Mouse (Mus musculus): ENCODE data around the gene Psme1. TPM values are rescaled to one million over a fixed set of nuclear protein-coding genes. Genes with fewer than 3 reads are reported as not detected.
A peak's percentile ranks its signal among the peaks of the same experiment; 100 is the strongest.

The Psme1 gene
- total RNA-seq, 1 experiment, result 32.8 TPM

- in situ Hi-C loops (cut with MboI; ENCODE audit: low sequenced_read_pairs in 2 of 2, unreplicated experiment in 2 of 2), result no loop called here
- peak overlapping the region; percentile 56 to 59 for H3K4me3 ChIP-seq (ENCODE audit: insufficient read depth in 1 of 2, low read depth in 1 of 2, low read length in 2 of 2, poor library complexity in 1 of 2, severe bottlenecking in 1 of 2)
- TF ChIP-seq MAFK (IDR thresholded peaks at IDR 0.05; ENCODE audit: insufficient read depth, low read depth, low read length) (no peak), ZNF384 (IDR thresholded peaks at IDR 0.05; ENCODE audit: low read depth, low read length) (no peak), CHD2 (IDR thresholded peaks at IDR 0.05; ENCODE audit: low read depth, low read length) (no peak), ZC3H11A (IDR thresholded peaks at IDR 0.05; ENCODE audit: borderline replicate concordance, low read depth, low read length) (no peak), HCFC1 (IDR thresholded peaks at IDR 0.05; ENCODE audit: borderline replicate concordance, insufficient read depth, low read length) (peak; percentile 57; the same call in 1 of the 2 replicates)
- H3K4me1 ChIP-seq (ENCODE audit: control insufficient read depth in 2 of 2, insufficient read depth in 2 of 2, low read length in 2 of 2, poor library complexity in 1 of 2), result peaks cover 0 to 15% of the 10 kb centered on the region in 2 experiments; a peak in 2 of 4 replicates
- H3K9ac ChIP-seq (ENCODE audit: insufficient read depth, low read depth, low read length, poor library complexity, severe bottlenecking), result peak overlapping the region; percentile 69; the same call in 1 of the 2 replicates
- peak overlapping the region; percentile 96 for H3K27ac ChIP-seq (ENCODE audit: insufficient read depth, low read depth, low read length, poor library complexity, severe bottlenecking)
- peak; percentile 96 for DNase-seq (ENCODE audit: low read depth, low spot score)
- peaks cover 50% of the 10 kb centered on the region for H3K36me3 ChIP-seq (ENCODE audit: control insufficient read depth, insufficient read depth, low read length, poor library complexity, severe bottlenecking)
- H3K9me3 ChIP-seq (ENCODE audit: control insufficient read depth, insufficient read depth, low read depth, low read length), result no peaks in the 10 kb centered on the region
Observed at GRCm38 (mm10) chr14:55603633-55604576, 26.0 kb downstream of the Psme1 start.

GRCm38 (mm10) chr14:55604823-55605222, 26.9 kb downstream of the Psme1 start:
- H3K4me3 ChIP-seq (ENCODE audit: insufficient read depth in 1 of 2, low read depth in 1 of 2, low read length in 2 of 2, poor library complexity in 1 of 2, severe bottlenecking in 1 of 2), result peak overlapping the region; percentile 56 to 59; a peak in 3 of 4 replicates
- H3K9me3 ChIP-seq (ENCODE audit: control insufficient read depth, insufficient read depth, low read depth, low read length), result no peaks in the 10 kb centered on the region
- peaks cover 0 to 15% of the 10 kb centered on the region in 2 experiments; a peak in 2 of 4 replicates for H3K4me1 ChIP-seq (ENCODE audit: control insufficient read depth in 2 of 2, insufficient read depth in 2 of 2, low read length in 2 of 2, poor library complexity in 1 of 2)
- no peak for DNase-seq (ENCODE audit: low read depth, low spot score)
- H3K9ac ChIP-seq (ENCODE audit: insufficient read depth, low read depth, low read length, poor library complexity, severe bottlenecking), result peak overlapping the region; percentile 54; the same call in 1 of the 2 replicates
- no peak for TF ChIP-seq ZC3H11A (IDR thresholded peaks at IDR 0.05; ENCODE audit: borderline replicate concordance, low read depth, low read length)
- TF ChIP-seq CHD2 (IDR thresholded peaks at IDR 0.05; ENCODE audit: low read depth, low read length), result no peak
- TF ChIP-seq HCFC1 (IDR thresholded peaks at IDR 0.05; ENCODE audit: borderline replicate concordance, insufficient read depth, low read length), result no peak
- TF ChIP-seq ZNF384 (IDR thresholded peaks at IDR 0.05; ENCODE audit: low read depth, low read length), result no peak
- no peak for TF ChIP-seq MAFK (IDR thresholded peaks at IDR 0.05; ENCODE audit: insufficient read depth, low read depth, low read length)
- H3K27ac ChIP-seq (ENCODE audit: insufficient read depth, low read depth, low read length, poor library complexity, severe bottlenecking), result peak overlapping the region; percentile 96; the same call in 1 of the 2 replicates
- H3K36me3 ChIP-seq (ENCODE audit: control insufficient read depth, insufficient read depth, low read length, poor library complexity, severe bottlenecking), result peaks cover 45% of the 10 kb centered on the region
- in situ Hi-C loops (cut with MboI; ENCODE audit: low sequenced_read_pairs in 2 of 2, unreplicated experiment in 2 of 2), result no loop called here

GRCm38 (mm10) chr14:55605743-55606459, 28.0 kb downstream of the Psme1 start:
- H3K9ac ChIP-seq (ENCODE audit: insufficient read depth, low read depth, low read length, poor library complexity, severe bottlenecking), result peak overlapping the region; percentile 16; the same call in 1 of the 2 replicates
- no peak for DNase-seq (ENCODE audit: low read depth, low spot score)
- peaks cover 47% of the 10 kb centered on the region for H3K36me3 ChIP-seq (ENCODE audit: control insufficient read depth, insufficient read depth, low read length, poor library complexity, severe bottlenecking)
- H3K9me3 ChIP-seq (ENCODE audit: control insufficient read depth, insufficient read depth, low read depth, low read length), result no peaks in the 10 kb centered on the region
- in situ Hi-C loops (cut with MboI; ENCODE audit: low sequenced_read_pairs in 2 of 2, unreplicated experiment in 2 of 2), result no loop called here
- peaks cover 0 to 15% of the 10 kb centered on the region in 2 experiments; a peak in 2 of 4 replicates for H3K4me1 ChIP-seq (ENCODE audit: control insufficient read depth in 2 of 2, insufficient read depth in 2 of 2, low read length in 2 of 2, poor library complexity in 1 of 2)
- no peak overlapping the region for H3K4me3 ChIP-seq (ENCODE audit: insufficient read depth in 1 of 2, low read depth in 1 of 2, low read length in 2 of 2, poor library complexity in 1 of 2, severe bottlenecking in 1 of 2)
- H3K27ac ChIP-seq (ENCODE audit: insufficient read depth, low read depth, low read length, poor library complexity, severe bottlenecking), result no peak overlapping the region
- TF ChIP-seq CHD2 (IDR thresholded peaks at IDR 0.05; ENCODE audit: low read depth, low read length) (no peak), HCFC1 (IDR thresholded peaks at IDR 0.05; ENCODE audit: borderline replicate concordance, insufficient read depth, low read length) (no peak), ZC3H11A (IDR thresholded peaks at IDR 0.05; ENCODE audit: borderline replicate concordance, low read depth, low read length) (no peak), ZNF384 (IDR thresholded peaks at IDR 0.05; ENCODE audit: low read depth, low read length) (no peak), MAFK (IDR thresholded peaks at IDR 0.05; ENCODE audit: insufficient read depth, low read depth, low read length) (no peak)

GRCm38 (mm10) chr14:55608339-55608738, 30.4 kb downstream of the Psme1 start:
- H3K4me1 ChIP-seq (ENCODE audit: control insufficient read depth in 2 of 2, insufficient read depth in 2 of 2, low read length in 2 of 2, poor library complexity in 1 of 2), result peaks cover 0 to 9% of the 10 kb centered on the region in 2 experiments; a peak in 2 of 4 replicates
- no peak for DNase-seq (ENCODE audit: low read depth, low spot score)
- H3K36me3 ChIP-seq (ENCODE audit: control insufficient read depth, insufficient read depth, low read length, poor library complexity, severe bottlenecking), result peaks cover 29% of the 10 kb centered on the region

More at GRCm38 (mm10) chr14:55608339-55608738, 30.4 kb downstream of the Psme1 start:
- Histone ChIP-seq H3K9ac (ENCODE audit: insufficient read depth, low read depth, low read length, poor library complexity, severe bottlenecking) (no peak overlapping the region), H3K9me3 (ENCODE audit: control insufficient read depth, insufficient read depth, low read depth, low read length) (no peaks in the 10 kb centered on the region), H3K4me3 (ENCODE audit: insufficient read depth in 1 of 2, low read depth in 1 of 2, low read length in 2 of 2, poor library complexity in 1 of 2, severe bottlenecking in 1 of 2) (no peak overlapping the region), H3K27ac (ENCODE audit: insufficient read depth, low read depth, low read length, poor library complexity, severe bottlenecking) (no peak overlapping the region)
- TF ChIP-seq ZNF384 (IDR thresholded peaks at IDR 0.05; ENCODE audit: low read depth, low read length), result no peak
- no peak for TF ChIP-seq CHD2 (IDR thresholded peaks at IDR 0.05; ENCODE audit: low read depth, low read length)
- no peak for TF ChIP-seq HCFC1 (IDR thresholded peaks at IDR 0.05; ENCODE audit: borderline replicate concordance, insufficient read depth, low read length)
- TF ChIP-seq MAFK (IDR thresholded peaks at IDR 0.05; ENCODE audit: insufficient read depth, low read depth, low read length), result no peak
- TF ChIP-seq ZC3H11A (IDR thresholded peaks at IDR 0.05; ENCODE audit: borderline replicate concordance, low read depth, low read length), result no peak
- in situ Hi-C loops (cut with MboI; ENCODE audit: low sequenced_read_pairs in 2 of 2, unreplicated experiment in 2 of 2), result no loop called here
